Mouse (Mus musculus) kidney, postnatal 0 days (tissue): ENCODE data around the gene Atp6v1a. TPM values are rescaled to one million over a fixed set of nuclear protein-coding genes. Genes with fewer than 3 reads are reported as not detected.
A peak's percentile ranks its signal among the peaks of the same experiment; 100 is the strongest.

Experiments
- ATAC-seq: fragments of 200-750 bp; cut with Nextera tagmentation; replicated peaks from 2 replicates; pipeline ENCODE4 v1.8.0; 2017; ENCODE audit warnings: low read depth, moderate number of reproducible peaks, moderate TSS enrichment, moderate library complexity; ENCODE audit not compliant: low FRiP score
- DNase-seq: peaks from one replicate; pipeline ENCODE4 v3.0.0-alpha.2; 2016; ENCODE audit warnings: low spot score
- H3K27ac ChIP-seq: fragments of 300-500 bp; sonication (generic); 2 replicates; pipeline ENCODE4 v1.5.1; 2014; ENCODE audit warnings: mild to moderate bottlenecking
- H3K27me3 ChIP-seq: fragments of 300-500 bp; sonication (generic); 2 replicates; pipeline ENCODE4 v1.6.1; 2014; ENCODE audit warnings: low read length, mixed read lengths; ENCODE audit not compliant: insufficient read depth
- H3K36me3 ChIP-seq: fragments of 300-500 bp; sonication (generic); 2 replicates; pipeline ENCODE4 v1.6.1; 2014; ENCODE audit warnings: low read length, mixed read lengths; ENCODE audit not compliant: insufficient read depth
- H3K4me1 ChIP-seq: fragments of 300-500 bp; sonication (generic); replicated peaks from 2 replicates; pipeline ENCODE4 v1.6.1; 2014; ENCODE audit warnings: antibody characterized with exemption, low read length, mixed read lengths; ENCODE audit not compliant: insufficient read depth
- H3K4me2 ChIP-seq: fragments of 300-500 bp; sonication (generic); 2 replicates; pipeline ENCODE4 v1.6.1; 2014; ENCODE audit warnings: mild to moderate bottlenecking, low read length, moderate library complexity, mixed read lengths
- H3K4me3 ChIP-seq: fragments of 300-500 bp; sonication (generic); replicated peaks from 2 replicates; pipeline ENCODE4 v1.5.1; 2014; ENCODE audit warnings: low read depth, low read length
- H3K9ac ChIP-seq: fragments of 300-500 bp; sonication (generic); 2 replicates; pipeline ENCODE4 v1.6.1; 2014; ENCODE audit warnings: low read depth, low read length
- H3K9me3 ChIP-seq: fragments of 300-500 bp; sonication (generic); replicated peaks from 2 replicates; pipeline ENCODE4 v1.6.1; 2016; ENCODE audit warnings: low read length, inconsistent platforms, mixed read lengths
- CTCF ChIP-seq: IDR thresholded peaks from 2 replicates; pipeline ENCODE4 v1.5.1; 2016; ENCODE audit warnings: antibody characterized with exemption, low read depth, mild to moderate bottlenecking, moderate library complexity
- WGBS: fragments of 180-500 bp; shearing (Covaris S2); extraction: QIAGEN DNeasy Blood & Tissue Kit; methylation state at CpG from one replicate; pipeline ENCODE4 v1.1.7; 2014; 5-methylcytosine and 5-hydroxymethylcytosine counted together
- polyA plus RNA-seq: library from polyadenylated mRNA; unstranded; fragments of >200 nt; fragmentation: Nextera tagmentation; extraction: Ambion mirVana; gene quantifications from 2 replicates; pipeline ENCODE4 v1.2.1, GENCODE M21; 2015

Atp6v1a gene
- polyA plus RNA-seq, 1 experiment from 2014 or later, result 131 TPM

DNA sequence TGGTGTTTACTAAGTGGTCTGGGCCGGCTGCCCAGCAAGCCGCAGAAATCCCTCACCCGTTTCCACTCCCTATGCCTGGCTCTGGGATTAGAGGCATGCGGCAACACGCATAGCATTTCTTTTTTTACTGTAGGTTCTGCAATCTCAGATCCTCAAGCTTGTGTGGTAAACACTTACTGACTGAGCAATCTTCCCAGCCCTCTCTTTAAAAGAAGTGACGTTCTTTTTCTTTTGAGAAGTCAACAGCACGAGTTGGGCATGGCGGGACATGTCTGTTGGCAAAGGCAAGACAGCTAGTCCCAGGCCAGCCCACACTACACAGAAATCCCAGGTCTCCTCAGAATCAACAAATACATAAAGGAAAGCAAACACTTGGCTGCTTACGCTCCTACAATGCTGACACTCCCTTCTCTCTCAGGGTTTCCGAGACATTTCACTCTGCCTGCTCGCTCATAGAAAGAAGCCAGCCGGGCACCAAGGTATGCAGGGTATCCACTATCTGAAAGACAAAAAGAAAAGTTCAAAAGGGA lies 38.3 kb downstream of the Atp6v1a start:
- DNase-seq, result no peak
- Histone ChIP-seq H3K4me1 (no peaks in the 10 kb centered on the region), H3K27me3 (no peaks in the 10 kb centered on the region), H3K9me3 (no peaks in the 10 kb centered on the region), H3K4me3 (no peak overlapping the region), H3K36me3 (peaks cover 46% of the 10 kb centered on the region), H3K9ac (no peak overlapping the region), H3K4me2 (no peak overlapping the region), H3K27ac (no peak overlapping the region)
- 92% methylated on average over 12 of the region's 12 CpGs for WGBS
- TF ChIP-seq CTCF, result no peak
- no peak for ATAC-seq

DNA sequence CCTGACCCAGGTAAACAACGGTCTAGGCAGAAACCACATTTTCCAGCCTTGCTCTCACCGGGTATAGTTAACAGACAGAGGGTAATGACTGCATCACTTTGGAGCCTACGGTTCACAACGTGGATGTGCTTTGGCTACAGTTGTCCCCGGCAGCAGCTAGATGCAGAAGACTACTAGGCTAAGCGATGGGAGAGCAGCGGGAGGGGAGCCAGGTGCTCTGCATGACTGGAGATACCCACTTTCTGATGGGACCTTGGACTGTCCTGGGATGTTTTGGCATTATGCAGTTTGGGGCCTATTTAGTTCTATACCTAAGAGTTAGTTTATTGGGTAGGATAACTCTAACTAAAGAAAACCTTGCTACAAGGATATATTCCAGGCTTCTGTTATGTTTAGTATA lies 40.1 kb downstream of the Atp6v1a start:
- Histone ChIP-seq H3K27me3 (no peaks in the 10 kb centered on the region), H3K9me3 (no peaks in the 10 kb centered on the region), H3K9ac (no peak overlapping the region), H3K4me2 (no peak overlapping the region), H3K4me1 (no peaks in the 10 kb centered on the region), H3K36me3 (peaks cover 60% of the 10 kb centered on the region), H3K27ac (no peak overlapping the region), H3K4me3 (no peak overlapping the region)
- no peak for TF ChIP-seq CTCF
- no peak for ATAC-seq
- DNase-seq, result no peak
- 86% methylated on average over 7 of the region's 7 CpGs for WGBS

DNA sequence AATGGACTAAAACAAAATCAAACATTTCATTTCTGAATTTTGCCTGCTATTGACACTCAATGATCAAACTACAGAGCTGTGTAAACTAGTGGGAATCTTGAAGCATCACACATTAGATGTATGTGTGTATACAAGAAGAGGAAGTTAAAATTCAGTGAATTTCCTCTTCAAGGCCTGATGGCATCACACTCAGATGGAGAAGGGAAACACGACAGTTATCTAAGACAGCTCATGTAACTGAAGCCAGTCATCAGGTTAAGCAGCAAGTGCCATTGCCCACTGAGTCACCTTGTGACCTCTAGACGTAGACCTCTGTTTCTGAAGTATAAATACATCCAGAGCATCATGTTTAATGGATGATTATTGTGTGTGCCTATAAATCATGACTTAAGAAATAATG lies 51.9 kb downstream of the Atp6v1a start:
- Histone ChIP-seq H3K9me3 (no peaks in the 10 kb centered on the region), H3K9ac (no peak overlapping the region), H3K27me3 (no peaks in the 10 kb centered on the region), H3K27ac (no peak overlapping the region), H3K36me3 (peaks cover 37% of the 10 kb centered on the region; the same call in 1 of the 2 replicates), H3K4me3 (no peak overlapping the region), H3K4me2 (no peak overlapping the region), H3K4me1 (no peaks in the 10 kb centered on the region)
- DNase-seq (no peak), ATAC-seq (no peak)
- 56% methylated on average over 2 of the region's 2 CpGs for WGBS
- TF ChIP-seq CTCF, result no peak

DNA sequence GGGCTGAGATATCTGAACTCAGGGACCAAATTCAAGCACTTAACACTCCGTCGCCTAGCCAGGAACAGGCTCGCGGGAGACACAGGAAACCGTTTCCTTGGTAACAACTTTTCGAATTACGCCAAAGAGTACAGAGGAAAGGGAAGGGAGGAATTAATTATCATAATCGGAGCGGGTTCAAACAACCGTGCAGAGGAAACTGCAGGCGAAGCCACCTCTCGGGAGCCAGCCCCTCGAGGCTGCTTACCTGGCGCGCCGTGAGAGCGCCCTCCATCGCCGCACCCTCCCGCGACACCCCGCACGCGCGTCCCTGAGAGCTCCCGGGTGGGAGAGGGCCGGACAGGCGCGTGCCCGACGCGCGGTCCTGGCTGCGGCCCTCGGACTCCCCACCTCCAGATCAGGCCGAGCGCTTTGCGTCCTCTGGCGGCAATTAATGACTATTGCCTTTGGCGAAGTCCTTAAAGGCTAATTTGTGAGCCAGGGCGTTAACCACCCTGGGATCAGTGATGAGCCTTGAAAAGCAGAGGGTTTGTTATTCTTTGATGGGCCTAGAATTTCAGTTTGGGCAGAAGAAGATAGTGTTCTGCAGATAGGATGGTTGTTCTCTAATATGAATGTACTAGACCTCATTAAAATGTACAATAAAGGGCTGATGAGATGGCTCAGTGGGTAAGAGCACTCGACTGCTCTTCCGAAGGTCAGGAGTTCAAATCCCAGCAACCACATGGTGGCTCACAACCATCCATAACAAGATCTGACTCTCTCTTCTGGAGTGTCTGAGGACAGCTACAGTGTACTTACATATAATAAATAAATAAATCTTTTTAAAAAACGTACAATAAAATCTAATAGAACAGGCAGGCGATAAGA lies 76.2 kb downstream of the Atp6v1a start, which contains the start of gene Gramd1c:
Gramd1c (minus strand) TSS at position 321 of the 870 bp plus-strand sequence.
- no peaks in the 10 kb centered on the region for H3K36me3 ChIP-seq
- ATAC-seq (peak; percentile 90), DNase-seq (peak; percentile 93)
- H3K27ac ChIP-seq, result peak within 1 kb of the TSS; percentile 6; the same call in 1 of the 2 replicates
- no peaks in the 10 kb centered on the region for H3K9me3 ChIP-seq
- H3K9ac ChIP-seq, result peak within 1 kb of the TSS; percentile 65
- H3K4me1 ChIP-seq, result no peaks in the 10 kb centered on the region
- H3K4me3 ChIP-seq, result peak within 1 kb of the TSS; percentile 65
- WGBS, result 5% methylated on average over 45 of the region's 45 CpGs
- peak; percentile 84 for TF ChIP-seq CTCF
- H3K4me2 ChIP-seq, result peak within 1 kb of the TSS; percentile 64
- no peaks in the 10 kb centered on the region for H3K27me3 ChIP-seq

DNA sequence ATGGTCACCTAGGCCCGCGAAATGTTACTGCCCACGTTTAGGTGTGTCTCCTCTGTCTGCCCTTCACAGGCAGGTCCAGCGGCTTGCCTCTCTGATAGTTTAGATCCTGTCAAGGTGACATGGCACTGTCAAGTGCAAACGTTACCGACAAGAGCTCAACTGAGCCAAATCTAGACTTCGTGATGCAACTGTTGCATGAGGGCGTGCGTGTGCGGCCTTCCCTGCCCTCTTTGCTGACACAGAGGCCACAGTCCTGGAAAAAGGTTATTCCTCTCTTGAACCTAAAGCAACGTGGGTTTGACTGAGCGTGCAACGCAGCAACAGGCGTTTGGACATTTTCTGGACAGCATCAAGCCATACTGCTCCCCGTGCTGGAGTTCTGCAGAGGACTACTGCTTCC lies 78.2 kb downstream of the Atp6v1a start:
- no peak overlapping the region for H3K27ac ChIP-seq
- ATAC-seq (no peak), DNase-seq (no peak)
- TF ChIP-seq CTCF, result no peak
- no peak overlapping the region for H3K9ac ChIP-seq
- 89% methylated on average over 15 of the region's 15 CpGs for WGBS
- no peak overlapping the region for H3K4me3 ChIP-seq
- H3K27me3 ChIP-seq, result no peaks in the 10 kb centered on the region
- H3K36me3 ChIP-seq, result no peaks in the 10 kb centered on the region
- H3K9me3 ChIP-seq, result no peaks in the 10 kb centered on the region
- H3K4me1 ChIP-seq, result no peaks in the 10 kb centered on the region
- H3K4me2 ChIP-seq, result no peak overlapping the region

DNA sequence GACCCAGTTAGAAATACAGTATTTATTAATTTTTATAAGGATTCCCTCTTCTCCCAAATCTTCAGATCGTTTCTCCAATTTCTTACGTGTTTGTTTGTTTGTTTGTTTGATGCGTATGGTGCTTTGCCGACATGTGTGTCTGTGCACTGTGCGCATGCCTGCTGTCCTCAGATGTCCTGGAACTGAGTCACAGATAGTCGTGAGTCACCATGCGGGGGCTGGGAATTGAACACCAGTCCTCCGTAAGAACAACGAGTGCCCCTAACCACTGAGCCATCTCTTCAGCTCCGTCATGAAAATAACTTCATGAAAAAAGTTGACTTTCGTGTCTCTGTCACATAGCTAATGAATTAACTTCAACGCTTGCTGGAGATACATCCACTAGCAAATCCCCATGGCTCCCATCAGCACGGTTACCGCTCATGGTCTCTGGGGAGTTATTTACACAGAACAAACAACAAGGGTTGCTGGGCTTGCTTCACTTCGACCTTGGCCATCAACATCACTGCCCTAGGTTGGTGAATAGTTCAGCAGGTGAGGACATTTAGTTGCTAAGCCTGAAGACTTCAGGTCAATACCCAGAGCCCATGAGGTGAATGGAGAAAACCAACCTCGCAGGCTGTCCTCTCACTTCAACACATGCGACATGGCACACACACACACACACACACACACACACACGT lies 78.8 kb downstream of the Atp6v1a start:
- Histone ChIP-seq H3K4me2 (no peak overlapping the region), H3K9ac (no peak overlapping the region), H3K36me3 (no peaks in the 10 kb centered on the region), H3K4me1 (no peaks in the 10 kb centered on the region), H3K9me3 (no peaks in the 10 kb centered on the region), H3K4me3 (no peak overlapping the region), H3K27me3 (no peaks in the 10 kb centered on the region), H3K27ac (no peak overlapping the region)
- WGBS, result 90% methylated on average over 18 of the region's 18 CpGs
- no peak for TF ChIP-seq CTCF
- DNase-seq (no peak), ATAC-seq (no peak)
